Mouse (Mus musculus) ES-Bruce4 (cell line): Measurements from ENCODE around the gene Prkn.

Experiments
- CTCF ChIP-seq: IDR thresholded peaks from one replicate; pipeline ENCODE4 v1.8.1; 2011; ENCODE audit warnings: low read depth, low read length
- EP300 ChIP-seq: IDR thresholded peaks from 2 replicates; pipeline ENCODE4 v1.6.1; 2011; ENCODE audit warnings: low read depth, low read length; ENCODE audit not compliant: insufficient read depth
- POLR2A ChIP-seq: IDR thresholded peaks from one replicate; pipeline ENCODE4 v1.8.1; 2011; ENCODE audit warnings: low read length; ENCODE audit not compliant: insufficient read depth

- no peak for TF ChIP-seq EP300
- TF ChIP-seq POLR2A: no peak
- no peak for TF ChIP-seq CTCF
Measured at GRCm38 (mm10) chr17:11960492-11960891, 1120.3 kb downstream of the Prkn start.
